Mouse (Mus musculus) MEL (cell line): ENCODE measurements around the gene Bcl2a1c.

Experiments used
- CHD2 ChIP-seq: IDR thresholded peaks from 2 replicates; pipeline ENCODE4 v1.6.1; 2011; ENCODE audit warnings: low read length, improper control_type of control experiment
- CTCF ChIP-seq, 3 experiments: IDR thresholded peaks in 2 of 3; conservative IDR thresholded peaks in 1 of 3; 2 replicates each; pipeline ENCODE4 v1.5.1; 2011 to 2012; ENCODE audit warnings: low read length in 3 of 3, low read depth in 2 of 3, mild to moderate bottlenecking in 2 of 3, improper control_type of control experiment in 1 of 3, inconsistent platforms in 1 of 3, mixed read lengths in 1 of 3, moderate library complexity in 1 of 3; ENCODE audit not compliant: control insufficient read depth in 1 of 3, insufficient read depth in 1 of 3, poor library complexity in 1 of 3, severe bottlenecking in 1 of 3
- ELF1 ChIP-seq: IDR thresholded peaks from 2 replicates; pipeline ENCODE4 v1.6.1; 2014; ENCODE audit warnings: low read depth, mild to moderate bottlenecking, inconsistent platforms, low read length, improper control_type of control experiment, moderate library complexity
- GATA1 ChIP-seq: IDR thresholded peaks from 2 replicates; pipeline ENCODE4 v1.6.1; 2011; ENCODE audit warnings: low read depth, low read length, improper control_type of control experiment
- HCFC1 ChIP-seq: IDR thresholded peaks from 2 replicates; pipeline ENCODE4 v1.6.1; 2012; ENCODE audit warnings: low read depth, mild to moderate bottlenecking, inconsistent platforms, low read length, improper control_type of control experiment, moderate library complexity
- JUND ChIP-seq: IDR thresholded peaks from 2 replicates; pipeline ENCODE4 v1.6.1; 2011; ENCODE audit warnings: low read depth, mild to moderate bottlenecking, improper control_type of control experiment, low read length
- MAFK ChIP-seq: IDR thresholded peaks from 2 replicates; pipeline ENCODE4 v1.6.1; 2011; ENCODE audit warnings: low read depth, mild to moderate bottlenecking, low read length, improper control_type of control experiment, borderline replicate concordance
- MXI1 ChIP-seq: IDR thresholded peaks from 2 replicates; pipeline ENCODE4 v1.6.1; 2011; ENCODE audit warnings: mild to moderate bottlenecking, low read depth, low read length, improper control_type of control experiment
- MYC ChIP-seq: IDR thresholded peaks from 2 replicates; pipeline ENCODE4 v1.6.1; 2011; ENCODE audit warnings: low read depth, mild to moderate bottlenecking, low read length, improper control_type of control experiment, moderate library complexity
- POLR2A ChIP-seq, 2 experiments: IDR thresholded peaks; 2 replicates each; pipeline ENCODE4 v1.6.1; 2011 to 2012; ENCODE audit warnings: low read length in 2 of 2, mild to moderate bottlenecking in 2 of 2, control low read depth in 1 of 2, improper control_type of control experiment in 1 of 2, low read depth in 1 of 2, moderate library complexity in 1 of 2; ENCODE audit not compliant: control insufficient read depth in 1 of 2, insufficient read depth in 1 of 2, poor library complexity in 1 of 2
- POLR2AphosphoS2 ChIP-seq: IDR thresholded peaks from 2 replicates; pipeline ENCODE4 v1.6.1; 2011; ENCODE audit warnings: low read length, improper control_type of control experiment
- SIN3A ChIP-seq: IDR thresholded peaks from 2 replicates; pipeline ENCODE4 v1.6.1; 2012; ENCODE audit warnings: low read length, improper control_type of control experiment, inconsistent platforms
- TAL1 ChIP-seq: IDR thresholded peaks from 2 replicates; pipeline ENCODE4 v1.6.1; 2012; ENCODE audit warnings: mild to moderate bottlenecking, inconsistent platforms, low read length, moderate library complexity, mixed read lengths
- USF1 ChIP-seq: IDR thresholded peaks from 2 replicates; pipeline ENCODE4 v1.6.1; 2014; ENCODE audit warnings: low read depth, mild to moderate bottlenecking, inconsistent platforms, low read length, improper control_type of control experiment, moderate library complexity

- TF ChIP-seq POLR2AphosphoS2: no peak
- no peak for TF ChIP-seq MAFK
- no peak for TF ChIP-seq USF1
- TF ChIP-seq POLR2A (IDR thresholded peaks at IDR 0.05; ENCODE audit: control insufficient read depth in 1 of 2, insufficient read depth in 1 of 2, low read depth in 1 of 2, low read length in 2 of 2, poor library complexity in 1 of 2): no peak
- peak; percentile 65 to 72 (median 68) for TF ChIP-seq CTCF (IDR thresholded peaks at IDR 0.05 in 2 of 3, conservative IDR thresholded peaks at IDR 0.05 in 1 of 3; ENCODE audit: control insufficient read depth in 1 of 3, insufficient read depth in 1 of 3, low read depth in 2 of 3, low read length in 3 of 3, poor library complexity in 1 of 3, severe bottlenecking in 1 of 3)
- no peak for TF ChIP-seq SIN3A
- no peak for TF ChIP-seq GATA1
- no peak for TF ChIP-seq HCFC1
- TF ChIP-seq JUND: no peak
- no peak for TF ChIP-seq MXI1
- TF ChIP-seq MYC: no peak
- TF ChIP-seq TAL1: no peak
- no peak for TF ChIP-seq ELF1
- no peak for TF ChIP-seq CHD2
These were observed 11.9 kb upstream of the Bcl2a1c start for GRCm38 (mm10) chr9:114318021-114318420.
